Mouse (Mus musculus) liver, embryonic 14.5 days (tissue): ENCODE measurements around the gene Dchs1.

Source experiments
- CTCF ChIP-seq: IDR thresholded peaks from 2 replicates; pipeline ENCODE4 v1.5.1; 2016; ENCODE audit warnings: antibody characterized with exemption, low read depth, control low read depth
- EP300 ChIP-seq: IDR thresholded peaks from 2 replicates; pipeline ENCODE4 v1.6.1; 2016; ENCODE audit warnings: antibody characterized with exemption, low read depth

DNA sequence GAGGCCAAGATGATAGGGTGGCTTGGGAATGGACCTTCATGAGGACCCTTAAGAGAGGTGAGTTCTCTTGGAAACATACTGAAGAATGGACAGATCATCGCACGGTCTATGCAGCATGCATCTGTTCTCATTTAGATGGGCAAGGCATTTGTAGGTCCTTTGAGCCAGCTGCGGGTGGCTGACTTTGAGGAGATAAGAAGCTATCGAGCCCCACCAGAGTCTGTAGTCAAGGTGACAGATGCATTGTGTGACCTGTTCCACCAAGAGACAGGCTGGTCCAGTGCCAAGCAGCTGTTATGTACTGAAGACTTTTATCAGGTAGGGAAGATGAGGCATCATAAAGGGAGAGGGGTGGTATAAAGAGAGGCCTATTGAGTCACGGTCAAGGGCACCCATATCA is 78.7 kb downstream of the Dchs1 start:
- TF ChIP-seq EP300 (peak; percentile 32; the same call in 1 of the 2 replicates), CTCF (no peak)
